24 mouse cellular contexts compared by ENCODE assay signal in genomic region chrX:35956236-35956635, GRCm38 (mm10).
DNase-seq lines count a peak whose midpoint lies in the region; ATAC-seq and TF ChIP-seq lines count a peak whose summit lies in the region.
"Had no signal": no experiment of that assay in that cellular context is flagged by ENCODE, and none has a peak within 500 bp of the region (broad histone marks: within the 10 kb centered on the region; RNA-seq: fewer than 3 reads in every experiment).

No protein-coding gene starts in this region.

- H3K4me2 ChIP-seq in liver, postnatal 0 days (ENCODE audit: low read depth, low read length) = no peak overlapping the region
- H3K4me2 ChIP-seq: embryonic facial prominence, embryonic 15.5 days; heart, embryonic 12.5 days; hindbrain, embryonic 14.5 days had no signal

- DNase-seq in liver = peak; percentile 5
- no peak for DNase-seq in liver, postnatal 0 days
- peak; percentile 15 for DNase-seq in lung, postnatal 36 days
- no peak for DNase-seq in lung, postnatal 10 days
- no peak for DNase-seq in left cerebral cortex, postnatal 10 days (ENCODE audit: extremely low spot score in 1 of 2, low spot score in 2 of 2)
- DNase-seq in kidney, adult 2 months = no peak
- DNase-seq: adrenal gland, adult 2 months; cerebellum, adult 2 months; cerebellum, postnatal 10 days; embryo, embryonic 11 days; gastrocnemius, adult 2 months; gastrocnemius, postnatal 36 days had no signal

- no peak for TF ChIP-seq POLR2A in kidney, adult 2 months (IDR thresholded peaks at IDR 0.05; ENCODE audit: low read depth, low read length)

- H3K27ac ChIP-seq in liver, postnatal 0 days (ENCODE audit: low read depth) = no peak overlapping the region
- no peak overlapping the region for H3K27ac ChIP-seq in kidney, adult 2 months (ENCODE audit: insufficient read depth, low read depth, low read length)
- H3K27ac ChIP-seq: embryonic facial prominence, embryonic 15.5 days; forebrain, embryonic 10.5 days; gastrocnemius, adult 2 months; heart, adult 2 months; hindbrain, embryonic 10.5 days; hindbrain, embryonic 14.5 days had no signal

- no peak for TF ChIP-seq EP300 in liver, postnatal 0 days (IDR thresholded peaks at IDR 0.05; ENCODE audit: low read depth)

- no peaks in the 10 kb centered on the region for H3K27me3 ChIP-seq in liver, postnatal 0 days (ENCODE audit: insufficient read depth, low read length)
- H3K27me3 ChIP-seq in kidney, adult 2 months (replicated peaks; ENCODE audit: control insufficient read depth, insufficient read depth, low read length) = no peaks in the 10 kb centered on the region
- H3K27me3 ChIP-seq: CH12.LX; embryonic facial prominence, embryonic 15.5 days; heart, embryonic 12.5 days had no signal

- H3K9me3 ChIP-seq in liver, postnatal 0 days (ENCODE audit: low read length) = no peaks in the 10 kb centered on the region
- H3K9me3 ChIP-seq: embryonic facial prominence, embryonic 15.5 days; forebrain, embryonic 10.5 days; heart, embryonic 12.5 days; hindbrain, embryonic 10.5 days had no signal

- TF ChIP-seq CTCF in liver, postnatal 0 days (IDR thresholded peaks at IDR 0.05; ENCODE audit: low read depth) = no peak
- no peak for TF ChIP-seq CTCF in kidney, adult 2 months (conservative IDR thresholded peaks at IDR 0.05; ENCODE audit: insufficient read depth, insufficient read length, low read depth, low read length)

- no peak for ATAC-seq in liver, postnatal 0 days
- ATAC-seq in megakaryocyte progenitor cell, adult 5-6 weeks (replicated peaks; ENCODE audit: poor library complexity) = peak; percentile 78
- ATAC-seq: activated CD4-positive, CD25-positive, alpha-beta regulatory T cell, adult 4 months; forebrain, embryonic 14.5 days; Patski had no signal

- H3K4me1 ChIP-seq in liver, postnatal 0 days (ENCODE audit: insufficient read depth) = no peaks in the 10 kb centered on the region
- no peaks in the 10 kb centered on the region for H3K4me1 ChIP-seq in kidney, adult 2 months (ENCODE audit: control insufficient read depth, insufficient read depth, low read length)
- H3K4me1 ChIP-seq: embryonic facial prominence, embryonic 15.5 days; forebrain, embryonic 10.5 days; heart, embryonic 12.5 days; hindbrain, embryonic 10.5 days had no signal

- intact Hi-C loops in left cerebral cortex, postnatal 10 days (cut with DNase I) = no loop called here

- no peak overlapping the region for H3K4me3 ChIP-seq in liver, postnatal 0 days (ENCODE audit: low read depth, low read length)
- H3K4me3 ChIP-seq in kidney, adult 2 months (ENCODE audit: insufficient read depth, low read depth, low read length) = no peak overlapping the region
- H3K4me3 ChIP-seq: embryonic facial prominence, embryonic 15.5 days; erythroblast, embryonic 14.5 days; forebrain, embryonic 10.5 days; gastrocnemius, adult 2 months; heart, adult 2 months; heart, embryonic 12.5 days; hindbrain, embryonic 10.5 days had no signal

- no peaks in the 10 kb centered on the region for H3K36me3 ChIP-seq in liver, postnatal 0 days (replicated peaks; ENCODE audit: insufficient read depth, low read length)
- H3K36me3 ChIP-seq in kidney, adult 2 months (ENCODE audit: control insufficient read depth, insufficient read depth, low read length) = no peaks in the 10 kb centered on the region
- H3K36me3 ChIP-seq: embryonic facial prominence, embryonic 15.5 days had no signal

- H3K9ac ChIP-seq in liver, postnatal 0 days (replicated peaks) = no peak overlapping the region
- H3K9ac ChIP-seq: embryonic facial prominence, embryonic 15.5 days; heart, embryonic 12.5 days; hindbrain, embryonic 14.5 days had no signal

Comparison
In these comparisons a context has a peak if more than half of its experiments do, and no peak if none do; other contexts are left out.
1. DNase-seq: peak in liver (single experiment) and lung, postnatal 36 days (single experiment); none in liver, postnatal 0 days (single experiment), lung, postnatal 10 days (single experiment), left cerebral cortex, postnatal 10 days (0 of 2) and kidney, adult 2 months (single experiment).